Mouse (Mus musculus) layer of hippocampus, adult 11-12 months (tissue): ENCODE measurements at regions not wholly inside any gene's neighbourhood (a gene's known extent, or its start where the extent isn't known, plus 50 kb on each side); places are given as distances from the start of the nearest gene placed in this dataset.
A peak's percentile ranks its signal among the peaks of the same experiment; 100 is the strongest.

ENCODE experiments used
- DNase-seq: peaks from one replicate; pipeline ENCODE4 v3.0.0; 2022; ENCODE audit warnings: low spot score

DNA sequence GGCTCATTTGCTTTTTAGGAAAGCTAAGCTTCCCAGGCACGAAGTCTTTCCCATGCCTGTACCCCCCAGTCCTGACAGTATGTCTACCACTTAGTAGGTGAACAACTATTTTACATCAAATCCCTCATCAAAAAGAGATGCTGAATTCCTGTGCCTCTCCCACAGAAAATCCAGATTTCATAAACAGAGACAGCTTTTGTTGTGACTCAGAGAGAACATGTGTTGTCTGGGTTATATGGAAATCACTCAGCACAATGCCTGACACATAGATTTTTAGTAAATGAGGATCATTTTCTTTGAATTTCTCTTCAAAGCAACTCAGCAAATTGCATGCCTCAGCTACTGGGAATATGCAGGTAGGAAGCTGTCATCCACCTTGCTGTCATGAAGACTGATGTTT, 193.5 kb downstream of the Usp46 start:
- no peak for DNase-seq

DNA sequence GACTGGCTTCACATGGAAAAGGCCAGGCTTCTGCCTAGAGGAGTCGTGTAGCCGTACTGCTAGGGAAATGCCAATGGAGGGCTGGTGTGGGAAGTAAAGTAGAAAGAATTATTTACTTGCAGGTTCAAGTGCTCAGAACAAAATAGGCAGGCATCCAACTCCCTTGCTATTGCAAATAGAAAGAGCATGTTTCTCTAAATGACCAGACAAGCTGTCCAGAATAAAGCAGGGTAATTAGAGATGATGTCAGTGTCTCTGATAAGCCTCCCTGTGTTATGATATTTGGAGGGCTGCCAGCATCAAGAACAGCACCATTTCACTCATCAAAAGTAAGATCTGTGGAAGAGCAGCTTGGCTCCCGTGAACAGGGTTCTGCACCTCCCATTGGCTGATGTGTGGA, 192.4 kb downstream of the Usp46 start:
- DNase-seq = no peak

DNA sequence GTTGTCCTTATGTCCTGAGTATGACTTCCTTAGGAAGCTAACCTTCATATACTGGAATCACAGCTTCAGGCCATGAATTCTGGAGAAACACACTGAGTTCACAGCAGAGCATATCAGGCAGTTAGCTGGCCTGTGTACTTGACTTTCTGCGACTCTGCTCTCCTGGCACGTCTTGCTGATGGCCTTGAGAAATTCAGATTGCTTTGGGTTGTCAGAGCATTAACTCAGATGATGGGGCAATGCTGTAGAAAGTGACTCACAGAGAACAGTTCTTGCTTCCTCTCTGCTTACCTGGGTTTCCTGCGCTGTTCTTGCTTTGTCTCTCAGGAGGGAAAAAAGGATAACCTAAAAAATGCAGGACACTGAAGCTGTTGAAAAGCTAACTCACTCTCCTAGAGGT, 187.3 kb downstream of the Usp46 start:
- no peak for DNase-seq

DNA sequence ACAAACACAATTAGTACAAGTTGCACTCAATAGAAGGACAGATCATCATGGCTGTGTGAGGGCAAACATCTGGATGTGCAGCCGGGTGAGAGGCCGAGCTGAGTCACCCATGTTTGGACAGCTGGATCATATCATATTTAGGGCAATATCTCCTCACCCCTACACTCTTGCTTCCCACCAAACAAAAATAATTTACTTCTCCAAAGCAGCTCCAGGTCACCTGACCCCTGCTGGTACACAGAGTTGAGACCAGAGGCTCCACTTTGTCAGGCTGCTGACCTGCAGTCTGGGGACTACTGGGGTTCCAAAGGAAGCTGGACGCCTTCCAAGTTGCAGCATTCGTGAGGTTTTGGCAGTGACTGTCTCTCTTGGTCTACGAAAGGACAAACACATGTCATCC, 186.3 kb downstream of the Usp46 start:
- no peak for DNase-seq

DNA sequence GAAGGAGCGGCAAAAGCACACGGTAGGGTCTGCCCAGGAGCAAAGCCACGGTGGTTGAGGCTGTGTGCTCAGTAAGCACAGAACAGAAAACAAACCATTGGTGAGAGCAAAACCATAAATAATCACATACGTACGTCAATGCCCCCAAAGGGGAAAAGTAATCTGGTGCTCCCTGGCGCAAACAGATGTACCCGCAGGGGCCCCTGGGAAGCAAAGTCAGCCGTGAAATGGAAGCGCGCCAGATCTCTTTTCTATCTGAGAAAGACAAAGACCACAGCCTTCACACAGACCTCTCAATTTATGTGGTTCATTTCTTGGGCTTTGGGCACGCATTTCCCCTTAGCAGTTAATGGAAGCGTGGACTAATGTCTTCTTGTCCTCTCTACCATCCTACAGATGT, 183.2 kb downstream of the Usp46 start:
- DNase-seq = no peak

DNA sequence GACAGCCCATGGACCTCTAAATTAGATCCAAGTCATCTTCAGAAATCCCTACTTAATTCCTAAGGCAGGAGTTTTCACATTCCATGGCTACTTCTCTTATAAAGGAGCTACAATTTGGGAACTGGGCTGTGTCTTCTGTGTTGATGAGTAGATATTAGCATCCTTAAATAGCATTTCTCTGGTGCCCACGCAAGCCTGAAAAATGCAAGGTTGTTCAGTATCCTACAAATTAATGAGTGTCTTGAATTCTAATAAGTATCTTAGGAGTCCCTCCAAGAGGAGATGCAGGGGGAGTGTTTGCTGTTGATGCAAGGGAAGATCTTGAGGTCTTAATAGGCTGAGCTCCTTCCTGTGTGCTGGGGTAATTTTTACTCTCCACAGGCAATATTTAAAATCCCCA, 182.5 kb downstream of the Usp46 start:
- DNase-seq = no peak

DNA sequence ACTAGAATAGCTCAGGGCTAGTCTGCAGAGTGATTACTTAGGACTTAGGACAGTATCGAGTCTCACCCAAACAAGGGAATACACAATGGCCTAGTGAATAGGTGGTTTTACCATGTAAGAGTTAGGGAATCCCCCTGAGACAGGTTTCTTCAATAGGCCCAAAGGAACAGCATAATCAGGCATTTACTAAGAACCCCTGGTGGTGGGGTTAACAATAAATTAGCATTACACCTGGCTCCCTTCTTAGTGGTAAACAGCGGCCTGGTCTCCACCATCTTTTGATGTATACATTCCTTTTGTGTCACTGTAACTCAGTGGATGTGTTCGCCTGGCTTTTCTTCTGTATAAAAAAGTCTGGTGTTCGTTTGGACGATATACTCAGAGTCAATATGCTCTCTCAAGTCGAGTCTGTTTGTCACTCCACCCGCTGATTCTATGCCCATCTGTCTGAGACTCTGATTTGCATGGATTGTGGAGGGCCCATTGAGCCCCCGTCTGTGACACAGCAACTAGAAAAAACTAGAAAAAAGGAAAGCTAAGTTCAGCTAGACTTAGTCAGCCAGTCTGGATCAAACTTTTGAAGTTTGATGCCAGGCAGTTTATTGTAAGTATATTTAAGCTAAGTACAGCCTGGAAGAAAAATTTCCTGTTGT, 180.8 kb downstream of the Usp46 start:
- no peak for DNase-seq

DNA sequence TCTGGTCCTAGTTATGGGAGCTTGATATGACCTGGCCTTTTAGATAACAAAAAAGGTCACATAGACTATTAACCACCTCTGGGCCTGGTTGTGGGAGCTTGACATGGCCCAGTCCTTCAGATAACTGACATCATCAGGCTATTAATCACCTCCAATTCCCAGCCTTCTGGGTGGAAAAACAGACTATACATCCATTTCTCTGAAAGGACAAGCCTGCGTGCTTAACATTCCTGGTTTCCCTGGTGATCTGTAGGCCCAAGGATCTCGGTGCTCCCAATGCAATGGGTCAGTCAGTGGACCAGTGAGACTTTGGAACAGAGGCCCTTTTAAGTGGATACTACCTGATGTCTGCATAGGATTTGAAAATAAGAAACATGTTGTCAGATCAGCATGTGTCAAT, 179.8 kb downstream of the Usp46 start:
- no peak for DNase-seq

DNA sequence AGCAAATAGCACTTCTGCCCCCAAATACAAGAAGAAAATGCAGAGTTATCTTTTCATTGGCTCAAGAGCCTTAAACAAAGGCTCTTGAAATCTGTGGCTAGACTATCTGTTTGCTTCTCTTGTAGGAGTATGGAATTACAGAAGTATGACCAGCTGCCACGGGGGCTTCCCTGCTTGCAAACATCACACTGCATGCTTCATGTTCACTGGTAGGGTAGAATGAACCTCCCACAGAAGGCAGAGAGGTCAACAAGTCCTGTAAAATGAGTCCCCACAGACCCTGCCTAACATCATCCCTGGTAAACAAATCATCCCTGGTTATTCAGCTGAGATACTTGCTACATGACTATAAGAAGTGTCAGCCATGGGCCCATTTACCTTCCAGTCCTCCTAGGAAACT, 178.9 kb downstream of the Usp46 start:
- no peak for DNase-seq

DNA sequence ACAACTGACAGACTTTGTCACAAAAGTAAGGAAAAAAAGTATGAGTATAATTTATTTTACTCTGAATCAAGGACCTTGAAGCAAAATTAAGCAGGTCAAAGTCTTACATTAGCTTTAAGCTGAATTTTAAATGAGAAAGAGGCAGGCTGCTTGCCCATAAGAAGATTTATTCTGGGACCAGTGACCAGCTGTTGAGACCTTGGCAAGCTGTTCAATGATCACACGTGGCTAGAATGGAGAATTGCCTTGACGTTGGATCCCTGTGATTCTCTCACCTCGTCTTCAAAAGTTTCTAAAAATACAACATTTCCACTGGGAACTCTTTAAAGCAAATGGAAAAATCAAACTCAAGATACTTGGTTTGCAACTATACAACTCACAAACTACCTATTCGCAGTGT, 177.3 kb downstream of the Usp46 start:
- DNase-seq = no peak

DNA sequence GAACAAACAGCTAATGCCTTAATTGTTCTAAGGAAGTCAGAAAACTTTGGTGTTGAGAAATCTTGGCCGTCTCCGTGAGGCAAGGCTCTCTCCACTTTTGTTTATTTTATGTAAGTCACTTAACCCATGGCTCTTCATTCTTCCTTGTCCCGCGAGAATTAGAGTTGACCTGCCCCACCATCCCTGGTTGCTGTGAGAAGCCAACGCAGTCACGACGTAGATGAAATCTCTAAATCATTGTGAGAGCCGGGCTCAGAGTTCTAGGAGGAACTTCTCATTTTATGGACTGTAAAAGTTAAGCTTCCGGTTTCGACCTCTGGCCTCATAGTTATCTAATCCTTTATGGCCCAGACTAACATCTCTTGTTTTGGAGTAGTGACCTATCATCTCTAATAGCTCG, 176.6 kb downstream of the Usp46 start:
- no peak for DNase-seq

DNA sequence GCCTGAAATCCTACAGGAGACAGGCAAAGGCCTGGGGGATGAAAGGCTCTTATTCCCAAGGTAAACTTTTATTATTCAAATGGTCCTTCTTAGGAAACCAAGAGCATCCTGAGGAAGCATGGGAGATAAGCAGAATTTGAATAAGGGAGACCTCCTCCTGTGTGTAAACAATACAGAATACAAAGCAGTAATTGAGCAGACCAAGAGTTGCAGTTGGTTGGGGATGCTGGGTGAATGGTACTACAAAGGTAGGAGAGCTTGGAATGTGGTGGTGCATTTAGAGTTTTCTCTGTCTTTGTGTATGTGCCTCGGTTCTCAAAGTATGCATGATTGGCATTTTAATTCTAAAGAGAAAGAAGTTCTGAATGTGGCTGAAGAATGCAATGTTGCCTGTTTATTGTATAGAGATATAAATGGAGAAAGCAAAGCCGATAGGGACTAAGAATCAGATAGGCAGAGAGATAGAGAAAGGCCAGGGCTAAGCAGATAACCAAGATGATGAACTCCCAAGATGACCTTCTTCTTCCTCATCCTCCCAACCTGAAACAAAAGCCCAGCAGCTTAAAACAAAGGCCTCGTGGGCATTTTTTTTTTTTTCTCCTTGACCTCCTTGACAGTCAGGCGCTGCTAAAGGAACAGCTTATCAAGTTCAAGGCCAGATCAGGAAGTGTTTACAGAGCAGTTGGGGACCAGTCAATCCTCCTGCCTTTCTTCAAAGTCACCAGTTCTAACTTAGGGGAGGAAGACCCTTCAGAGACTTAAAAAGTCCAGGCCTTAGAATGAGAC, 175.6 kb downstream of the Usp46 start:
- DNase-seq = no peak

DNA sequence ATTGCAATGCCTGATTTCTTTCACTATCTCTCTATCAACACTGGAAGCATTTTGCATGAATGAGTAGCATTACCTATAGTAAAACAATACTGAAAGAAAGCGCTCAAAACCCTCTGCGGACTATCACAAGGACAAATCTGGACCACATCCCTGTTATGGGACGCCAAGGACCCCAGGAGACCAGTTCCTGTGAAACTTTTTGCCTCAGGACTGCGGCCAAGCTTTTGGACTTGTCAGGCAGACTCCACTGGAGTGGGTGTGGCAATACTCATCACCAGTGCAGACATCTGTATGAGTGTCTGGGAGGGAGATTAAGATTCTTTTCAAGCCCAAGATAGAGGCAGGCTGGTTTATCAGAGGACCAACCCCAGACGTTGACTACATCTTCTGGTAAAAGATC, 173.0 kb downstream of the Usp46 start:
- no peak for DNase-seq

DNA sequence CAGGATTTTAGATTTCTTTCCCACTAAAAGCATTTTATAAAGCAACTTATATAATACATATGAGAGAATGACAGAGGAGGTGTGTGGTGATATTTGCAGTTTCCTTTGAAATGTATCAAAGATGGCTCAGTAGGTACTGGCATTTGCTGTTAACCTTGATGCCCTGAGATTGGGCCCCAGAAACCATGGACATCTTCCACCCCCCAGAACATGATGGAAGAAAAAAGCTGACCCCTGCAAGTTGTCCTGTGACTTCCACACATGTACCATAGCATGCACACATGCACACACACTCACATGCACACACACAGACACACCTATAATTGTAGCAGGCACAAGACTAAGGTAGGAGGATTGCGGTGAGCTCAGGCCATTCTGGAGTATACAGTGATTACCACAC, 171.4 kb downstream of the Usp46 start:
- DNase-seq = no peak

DNA sequence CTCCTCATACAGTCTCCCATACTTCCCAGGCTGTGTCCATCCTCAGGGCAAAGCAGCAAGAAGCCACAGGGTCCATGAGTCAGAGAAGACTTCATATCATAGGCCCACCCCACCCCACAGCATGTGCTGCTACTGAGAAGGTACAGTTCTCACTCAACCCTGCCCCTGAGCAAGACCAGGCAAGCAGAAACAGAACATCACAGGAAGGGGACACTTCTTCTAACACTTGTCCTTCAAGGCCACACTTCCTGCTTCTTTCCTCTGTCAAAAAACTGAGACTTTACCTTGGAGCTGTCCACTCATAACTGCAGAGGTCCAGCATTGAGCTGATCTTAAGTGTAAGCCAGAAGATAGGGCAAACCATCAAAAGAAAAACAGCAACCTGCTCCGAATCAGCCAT, 166.6 kb downstream of the Usp46 start:
- DNase-seq = no peak

DNA sequence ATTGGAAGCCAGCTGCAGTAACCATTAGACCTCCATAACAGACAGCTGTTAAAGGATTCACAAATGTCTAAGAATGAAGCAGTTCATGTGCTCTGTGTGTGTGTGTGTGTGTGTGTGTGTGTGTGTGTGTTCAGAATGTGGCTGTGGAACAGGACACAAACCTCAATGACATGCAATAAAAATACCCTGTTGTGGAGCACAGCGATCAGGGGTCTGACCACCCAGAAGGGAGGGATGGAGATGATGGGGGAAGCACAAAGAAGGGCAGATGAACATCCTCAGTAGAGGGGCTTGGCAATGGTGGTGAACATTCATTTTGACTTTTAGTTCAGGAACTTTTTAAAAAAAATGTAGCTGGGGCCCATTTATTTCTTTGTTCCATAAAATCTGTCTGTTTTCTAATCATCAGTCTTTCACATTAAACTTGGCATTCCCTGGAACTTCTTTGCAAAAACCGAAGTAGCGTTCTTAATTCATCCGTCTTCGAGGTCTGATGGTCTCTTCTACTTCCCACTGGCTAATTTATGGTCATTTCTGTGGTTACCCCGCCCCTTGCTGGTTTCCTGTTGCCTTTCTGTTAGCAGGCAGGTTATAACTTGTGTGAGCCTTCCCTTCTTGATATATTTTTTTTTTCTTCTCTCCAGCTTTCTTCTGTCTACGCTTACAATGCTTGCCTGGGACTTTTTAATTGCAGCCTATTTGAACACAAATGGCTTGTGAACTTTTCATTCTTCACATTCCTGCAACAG, 165.6 kb downstream of the Usp46 start:
- DNase-seq = no peak

DNA sequence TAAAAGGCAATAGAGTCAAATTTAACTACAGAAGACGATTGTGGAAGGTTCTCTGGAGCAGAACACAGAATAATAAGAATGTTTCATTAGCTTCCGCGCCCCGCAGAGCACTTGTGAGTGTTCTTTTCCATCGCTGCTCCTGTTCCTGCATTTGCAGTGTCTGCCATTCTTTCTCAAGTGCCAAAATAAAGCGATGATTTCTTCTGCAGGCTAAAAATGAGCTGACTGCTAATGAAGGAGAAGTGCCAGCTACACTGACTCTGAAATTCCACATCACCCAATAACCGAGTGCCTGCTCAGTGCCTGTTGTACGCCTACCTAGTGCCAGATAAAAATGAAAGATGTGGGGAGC, 165.0 kb downstream of the Usp46 start:
- DNase-seq = peak; percentile 20

DNA sequence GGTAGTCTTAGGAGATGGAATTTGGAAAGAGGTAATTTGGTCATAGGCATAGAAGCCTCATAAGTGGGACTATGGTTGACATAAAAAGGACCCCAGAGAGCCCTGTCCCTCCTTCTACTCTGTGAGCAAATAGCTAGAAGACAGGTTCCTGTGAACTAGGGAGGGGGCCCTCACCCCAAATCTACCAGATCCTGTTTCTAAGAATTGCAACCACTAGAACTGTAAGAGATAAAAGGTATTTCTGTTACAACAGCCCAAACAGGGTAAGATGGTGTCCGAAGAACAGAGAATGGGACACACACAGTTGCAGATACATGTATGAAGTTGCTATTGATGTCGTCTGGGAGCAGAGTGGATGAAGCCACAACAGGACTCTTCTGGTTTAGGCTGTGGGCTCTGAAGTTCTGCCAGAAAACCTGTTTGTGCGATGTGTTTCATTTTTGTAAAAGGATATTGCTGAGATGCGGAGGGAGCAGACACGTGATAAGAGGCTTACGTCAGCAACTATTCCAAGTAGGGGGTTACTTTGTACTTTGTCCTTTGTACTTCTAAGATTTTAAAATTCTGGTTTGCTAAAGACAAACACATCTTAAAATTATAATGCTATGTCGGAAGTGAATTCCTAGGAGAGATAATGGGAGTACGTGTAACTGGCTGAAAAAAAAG, 164.0 kb downstream of the Usp46 start:
- no peak for DNase-seq

DNA sequence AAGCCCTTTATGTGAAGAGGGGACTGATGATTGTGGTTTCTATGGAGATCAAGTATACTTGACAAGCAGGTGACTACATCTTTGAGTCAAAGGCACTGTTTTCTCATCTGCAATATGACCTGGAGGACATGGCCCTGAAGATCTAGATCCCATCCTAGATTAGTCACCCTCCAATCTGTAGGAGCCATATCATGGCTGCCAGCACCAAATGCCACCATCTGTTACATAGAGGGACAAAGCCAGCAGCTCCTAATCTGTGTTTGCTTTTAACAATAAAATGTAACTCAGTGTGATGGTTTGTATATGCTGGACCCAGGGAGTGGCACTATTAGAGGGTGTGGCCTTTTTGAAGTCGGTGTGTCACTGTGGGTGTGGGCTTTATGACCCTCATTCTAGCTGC, 156.1 kb downstream of the Usp46 start:
- DNase-seq = no peak

DNA sequence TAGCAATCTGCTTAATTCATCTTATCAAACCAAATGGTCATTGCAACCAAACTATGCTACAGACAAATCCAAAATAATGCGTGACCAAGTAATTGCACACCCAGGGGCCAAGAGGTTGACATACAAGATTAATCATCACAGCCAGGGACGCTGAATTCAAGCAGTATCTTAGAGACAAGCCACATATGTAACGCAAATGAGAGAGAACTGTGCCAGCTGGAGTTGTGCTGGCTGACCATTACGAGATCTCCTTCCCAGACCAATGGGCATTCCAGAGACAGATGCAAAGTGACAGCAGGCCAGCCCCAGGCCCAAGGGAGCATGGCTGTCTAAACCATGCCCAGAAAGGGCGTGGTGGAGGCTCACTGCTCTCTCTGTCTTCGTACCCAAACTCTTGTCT, 155.1 kb downstream of the Usp46 start:
- no peak for DNase-seq

DNA sequence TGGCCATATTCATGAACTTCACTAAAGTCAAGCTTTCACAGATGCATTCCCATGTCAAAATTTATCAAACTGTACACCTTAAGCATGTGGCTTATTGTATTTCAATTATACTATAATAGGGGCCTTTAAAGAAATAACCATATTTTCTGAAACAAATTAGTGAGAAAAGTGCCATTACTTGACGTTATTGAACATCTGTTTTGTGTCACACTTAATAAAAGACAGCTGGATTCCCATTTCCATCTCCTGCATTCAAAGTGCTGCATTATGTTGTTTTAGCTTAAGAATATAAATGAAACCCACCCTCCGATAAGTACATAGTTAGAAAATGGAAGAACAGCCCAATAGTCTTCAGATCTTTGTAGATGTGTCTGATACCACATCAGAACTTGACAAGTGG, 150.2 kb downstream of the Usp46 start:
- no peak for DNase-seq

DNA sequence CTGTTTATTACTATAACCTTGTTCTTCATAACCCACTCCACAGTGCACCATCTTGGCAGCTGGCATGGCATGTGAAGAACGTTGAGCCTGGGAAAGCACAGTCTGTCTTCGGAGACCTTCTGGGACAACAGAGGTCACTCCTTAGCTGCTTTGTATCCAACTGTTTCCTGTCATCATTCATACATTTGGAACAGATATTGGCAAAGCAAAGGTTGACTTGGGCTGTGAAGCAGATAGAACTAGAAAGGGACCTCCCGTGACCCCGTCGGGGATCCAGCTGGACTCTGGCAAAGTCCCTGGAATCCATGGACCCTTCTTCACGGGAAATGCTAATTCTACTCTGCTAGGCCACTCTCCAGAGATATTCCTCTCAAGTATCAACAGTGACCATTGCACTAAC, 148.3 kb downstream of the Usp46 start:
- no peak for DNase-seq

DNA sequence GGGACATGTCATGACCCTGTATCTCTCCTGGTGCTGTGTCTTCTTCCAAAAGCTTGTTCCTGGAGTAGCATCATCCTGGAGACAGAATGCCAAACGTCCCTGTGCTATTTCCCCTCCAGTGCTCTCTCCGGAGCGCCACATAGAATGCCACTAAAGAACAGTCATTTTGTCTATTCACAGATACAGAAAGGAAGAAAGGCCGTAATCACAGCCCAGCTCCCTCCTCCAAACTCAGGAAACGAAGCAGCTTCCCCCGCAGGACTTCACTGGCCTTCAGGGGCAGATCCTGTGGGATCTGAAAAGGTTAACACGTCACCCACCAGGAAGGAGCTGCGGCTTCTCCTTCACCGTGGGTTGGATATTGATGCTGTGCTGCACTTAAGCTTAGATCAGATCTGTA, 140.7 kb downstream of the Usp46 start:
- no peak for DNase-seq
